Mouse (Mus musculus) urinary bladder, adult 2 months (tissue): ENCODE measurements at regions not wholly inside any gene's neighbourhood (a gene's known extent, or its start where the extent isn't known, plus 50 kb on each side); places are given as distances from the start of the nearest gene placed in this dataset.

Experiments used
- DNase-seq: peaks from one replicate; pipeline ENCODE4 v3.0.0; 2022; ENCODE audit warnings: low spot score

GRCm38 (mm10) chr13:51899319-51900042, 53.0 kb downstream of the Gadd45g start:
- DNase-seq: no peak

GRCm38 (mm10) chr13:51900043-51900440, 53.6 kb downstream of the Gadd45g start:
- DNase-seq: no peak

- no peak for DNase-seq
Measured at GRCm38 (mm10) chr13:51902482-51903285, 56.2 kb downstream of the Gadd45g start.

GRCm38 (mm10) chr13:51903324-51903939, 57.0 kb downstream of the Gadd45g start:
- no peak for DNase-seq

- DNase-seq: no peak
Measured at GRCm38 (mm10) chr13:51905270-51905669, 58.8 kb downstream of the Gadd45g start.

GRCm38 (mm10) chr13:51906103-51906502, 59.6 kb downstream of the Gadd45g start:
- DNase-seq: no peak

GRCm38 (mm10) chr13:51908514-51908913, 62.0 kb downstream of the Gadd45g start:
- no peak for DNase-seq

GRCm38 (mm10) chr13:51911296-51911998, 65.0 kb downstream of the Gadd45g start:
- no peak for DNase-seq

GRCm38 (mm10) chr13:51912477-51912876, 66.0 kb downstream of the Gadd45g start:
- no peak for DNase-seq

GRCm38 (mm10) chr13:51912994-51913393, 66.5 kb downstream of the Gadd45g start:
- DNase-seq: no peak

GRCm38 (mm10) chr13:51916666-51917240, 70.3 kb downstream of the Gadd45g start:
- DNase-seq: no peak

- DNase-seq: no peak
Measured at GRCm38 (mm10) chr13:51917658-51918057, 71.2 kb downstream of the Gadd45g start.

GRCm38 (mm10) chr13:51918108-51918507, 71.6 kb downstream of the Gadd45g start:
- no peak for DNase-seq

- DNase-seq: no peak
Measured at GRCm38 (mm10) chr13:51918781-51919170, 72.3 kb downstream of the Gadd45g start.

GRCm38 (mm10) chr13:51919171-51919793, 72.8 kb downstream of the Gadd45g start:
- DNase-seq: no peak

GRCm38 (mm10) chr13:51919937-51920336, 73.5 kb downstream of the Gadd45g start:
- no peak for DNase-seq

- DNase-seq: no peak
Measured at GRCm38 (mm10) chr13:51920511-51921351, 74.3 kb downstream of the Gadd45g start.

GRCm38 (mm10) chr13:51921550-51921949, 75.1 kb downstream of the Gadd45g start:
- DNase-seq: no peak

GRCm38 (mm10) chr13:51926764-51927163, 80.3 kb downstream of the Gadd45g start:
- DNase-seq: no peak

- DNase-seq: no peak
Measured at GRCm38 (mm10) chr13:51929730-51930129, 83.3 kb downstream of the Gadd45g start.
